ENCODE assay signal across 20 mouse cellular contexts in the genomic region with DNA sequence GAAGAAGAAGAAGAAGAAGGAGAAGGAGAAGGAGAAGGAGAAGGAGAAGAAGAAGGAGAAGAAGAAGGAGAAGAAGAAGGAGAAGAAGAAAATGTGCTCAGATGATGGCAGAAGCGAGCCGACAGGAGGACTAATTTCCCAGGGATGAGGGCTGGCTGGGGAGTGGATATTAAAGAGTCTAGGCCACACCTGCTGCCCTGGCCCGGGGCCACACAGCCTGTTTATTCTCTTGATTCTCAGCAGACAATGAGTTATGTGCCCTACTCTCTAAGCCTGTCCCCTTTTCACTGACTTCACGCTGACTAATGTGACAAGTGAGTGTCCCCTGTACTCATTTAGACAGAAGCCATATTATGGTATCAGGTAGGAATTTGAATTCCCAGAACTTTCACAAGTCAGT. TPM values are rescaled to one million over a fixed set of nuclear protein-coding genes. Genes with fewer than 3 reads are reported as not detected.
DNase-seq lines count a peak whose midpoint lies in the region; ATAC-seq and TF ChIP-seq lines count a peak whose summit lies in the region.
"Had no signal": no experiment of that assay in that cellular context is flagged by ENCODE, and none has a peak within 500 bp of the region (broad histone marks: within the 10 kb centered on the region; RNA-seq: fewer than 3 reads in every experiment).

No protein-coding gene starts in this region.

- no peaks in the 10 kb centered on the region for H3K9me3 ChIP-seq in hindbrain, postnatal 0 days (ENCODE audit: low read length)
- H3K9me3 ChIP-seq in hindbrain, embryonic 11.5 days (ENCODE audit: control insufficient read depth, low read length), result no peaks in the 10 kb centered on the region
- no peaks in the 10 kb centered on the region for H3K9me3 ChIP-seq in kidney, embryonic 14.5 days (ENCODE audit: control insufficient read depth, low read length)
- H3K9me3 ChIP-seq: embryonic facial prominence, embryonic 10.5 days; heart, embryonic 15.5 days; midbrain, embryonic 13.5 days had no signal

- H3K9ac ChIP-seq in hindbrain, postnatal 0 days (replicated peaks; ENCODE audit: low read length), result no peak overlapping the region
- no peak overlapping the region for H3K9ac ChIP-seq in hindbrain, embryonic 11.5 days (ENCODE audit: low read depth, low read length)
- no peak overlapping the region for H3K9ac ChIP-seq in kidney, embryonic 14.5 days (ENCODE audit: low read depth, low read length)
- H3K9ac ChIP-seq: forebrain, postnatal 0 days; heart, embryonic 15.5 days; hindbrain, embryonic 14.5 days; midbrain, embryonic 13.5 days had no signal

- no peaks in the 10 kb centered on the region for H3K27me3 ChIP-seq in hindbrain, postnatal 0 days (ENCODE audit: insufficient read depth, low read length)
- H3K27me3 ChIP-seq in hindbrain, embryonic 11.5 days (ENCODE audit: control insufficient read depth, insufficient read depth, low read length), result no peaks in the 10 kb centered on the region
- H3K27me3 ChIP-seq in kidney, embryonic 14.5 days (ENCODE audit: control insufficient read depth, insufficient read depth, low read length), result no peaks in the 10 kb centered on the region
- H3K27me3 ChIP-seq: heart, embryonic 15.5 days; midbrain, embryonic 13.5 days had no signal

- WGBS in hindbrain, postnatal 0 days, result 48% methylated on average over 4 of the region's 4 CpGs
- 75% methylated on average over 4 of the region's 4 CpGs for WGBS in hindbrain, embryonic 11.5 days
- WGBS in kidney, embryonic 14.5 days, result 81% methylated on average over 4 of the region's 4 CpGs

- no peak overlapping the region for H3K27ac ChIP-seq in hindbrain, postnatal 0 days
- H3K27ac ChIP-seq in hindbrain, embryonic 11.5 days (ENCODE audit: low read depth, low read length), result no peak overlapping the region
- no peak overlapping the region for H3K27ac ChIP-seq in kidney, embryonic 14.5 days (ENCODE audit: low read depth, low read length)
- H3K27ac ChIP-seq: embryonic facial prominence, embryonic 10.5 days; heart, embryonic 15.5 days; hindbrain, embryonic 14.5 days; midbrain, embryonic 13.5 days; stomach, postnatal 0 days had no signal

- DNase-seq in hindbrain, postnatal 0 days (ENCODE audit: low spot score), result peak; percentile 46
- DNase-seq in hindbrain, embryonic 11.5 days (ENCODE audit: low spot score), result no peak
- DNase-seq in lung, postnatal 36 days, result peak; percentile 26
- no peak for DNase-seq in lung, postnatal 4 days
- peak; percentile 75 to 81 for DNase-seq in cerebellum, postnatal 10 days
- DNase-seq in embryo, embryonic 10 days (ENCODE audit: low spot score), result no peak
- DNase-seq: adrenal gland, postnatal 36 days; forebrain, postnatal 0 days; gastrocnemius, postnatal 36 days; heart, postnatal 36 days; kidney, adult 2 months; kidney, postnatal 10 days; thymus, adult 2 months had no signal

- H3K4me1 ChIP-seq in hindbrain, postnatal 0 days (ENCODE audit: insufficient read depth, low read length), result peaks cover 11% of the 10 kb centered on the region
- no peaks in the 10 kb centered on the region for H3K4me1 ChIP-seq in hindbrain, embryonic 11.5 days (replicated peaks; ENCODE audit: control insufficient read depth, insufficient read depth, low read length)
- no peaks in the 10 kb centered on the region for H3K4me1 ChIP-seq in kidney, embryonic 14.5 days (ENCODE audit: control insufficient read depth, insufficient read depth, low read length)
- H3K4me1 ChIP-seq: embryonic facial prominence, embryonic 10.5 days had no signal

- H3K36me3 ChIP-seq in hindbrain, postnatal 0 days (ENCODE audit: insufficient read depth, low read length), result no peaks in the 10 kb centered on the region
- H3K36me3 ChIP-seq in hindbrain, embryonic 11.5 days (ENCODE audit: control insufficient read depth, insufficient read depth, low read length), result no peaks in the 10 kb centered on the region
- no peaks in the 10 kb centered on the region for H3K36me3 ChIP-seq in kidney, embryonic 14.5 days (ENCODE audit: control insufficient read depth, insufficient read depth, low read length)
- H3K36me3 ChIP-seq: embryonic facial prominence, embryonic 10.5 days; heart, embryonic 15.5 days; midbrain, embryonic 13.5 days had no signal

- ATAC-seq in hindbrain, postnatal 0 days, result no peak
- ATAC-seq in hindbrain, embryonic 11.5 days (ENCODE audit: low FRiP score), result no peak
- no peak for ATAC-seq in kidney, embryonic 14.5 days (ENCODE audit: low FRiP score, low TSS enrichment)
- ATAC-seq: CD4-positive, CD25-positive, alpha-beta regulatory T cell, adult 4 months; forebrain, postnatal 0 days; midbrain, embryonic 13.5 days had no signal

- no peak overlapping the region for H3K4me2 ChIP-seq in hindbrain, postnatal 0 days (ENCODE audit: low read depth, low read length)
- no peak overlapping the region for H3K4me2 ChIP-seq in hindbrain, embryonic 11.5 days (replicated peaks; ENCODE audit: low read depth, low read length)
- no peak overlapping the region for H3K4me2 ChIP-seq in kidney, embryonic 14.5 days (replicated peaks; ENCODE audit: low read depth, low read length)
- H3K4me2 ChIP-seq: heart, embryonic 15.5 days; hindbrain, embryonic 14.5 days; midbrain, embryonic 13.5 days had no signal

- no peak overlapping the region for H3K4me3 ChIP-seq in hindbrain, postnatal 0 days (ENCODE audit: low read length)
- H3K4me3 ChIP-seq in hindbrain, embryonic 11.5 days (ENCODE audit: low read depth, low read length), result no peak overlapping the region
- H3K4me3 ChIP-seq in kidney, embryonic 14.5 days (ENCODE audit: low read length), result no peak overlapping the region
- H3K4me3 ChIP-seq: embryonic facial prominence, embryonic 10.5 days; heart, embryonic 15.5 days; midbrain, embryonic 13.5 days had no signal

- TF ChIP-seq CTCF in hindbrain, postnatal 0 days (IDR thresholded peaks at IDR 0.05; ENCODE audit: low read depth), result no peak

RNA-seq across cellular contexts. Expression of gene Prkag2, which starts 11.8 kb away (rescaled TPM):
- total RNA-seq in hindbrain, postnatal 0 days (2014; rRNA removed), result 31.4 and 38.3 TPM in 2 replicates
- polyA plus RNA-seq in hindbrain, postnatal 0 days (2015; fragmentation: Nextera tagmentation; extraction: Ambion mirVana), result 85.5 and 86.4 TPM in 2 replicates
- polyA plus RNA-seq in hindbrain, embryonic 11.5 days (2014; fragmentation: Nextera tagmentation; extraction: Ambion mirVana), result 56.7 and 57.3 TPM in 2 replicates
- 32.1 and 44.6 TPM in 2 replicates for polyA plus RNA-seq in kidney, embryonic 14.5 days (2014; fragmentation: Nextera tagmentation; extraction: Ambion mirVana)

Comparison
In these comparisons a context has a peak if more than half of its experiments do, and no peak if none do; other contexts are left out.
1. DNase-seq: peak in hindbrain, postnatal 0 days (single experiment), lung, postnatal 36 days (single experiment) and cerebellum, postnatal 10 days (2 of 2); none in hindbrain, embryonic 11.5 days (single experiment), lung, postnatal 4 days (0 of 2) and embryo, embryonic 10 days (single experiment).